Mouse (Mus musculus): ENCODE measurements around the gene Inip.

- TF ChIP-seq CTCF (conservative IDR thresholded peaks at IDR 0.05; ENCODE audit: insufficient read depth, insufficient read length, low read depth, low read length) = no peak
- no peak for TF ChIP-seq POLR2A (IDR thresholded peaks at IDR 0.05; ENCODE audit: low read depth, low read length)
Observed at GRCm38 (mm10) chr4:59804754-59805153, 3.4 kb upstream of the Inip start.

Data from kidney, adult 2 months (tissue).